Mouse (Mus musculus): ENCODE results near the gene Thegl.

GRCm38 (mm10) chr5:77052616-77053015 is 36.8 kb downstream of the Thegl start:
- TF ChIP-seq CTCF (IDR thresholded peaks at IDR 0.05; ENCODE audit: low read depth, low read length) (no peak), EP300 (IDR thresholded peaks at IDR 0.05; ENCODE audit: insufficient read depth, low read depth, low read length) (no peak)

All from ES-Bruce4 (cell line).